Mouse (Mus musculus): ENCODE measurements at regions not wholly inside any gene's neighbourhood (a gene's known extent, or its start where the extent isn't known, plus 50 kb on each side); places are given as distances from the start of the nearest gene placed in this dataset.

DNA sequence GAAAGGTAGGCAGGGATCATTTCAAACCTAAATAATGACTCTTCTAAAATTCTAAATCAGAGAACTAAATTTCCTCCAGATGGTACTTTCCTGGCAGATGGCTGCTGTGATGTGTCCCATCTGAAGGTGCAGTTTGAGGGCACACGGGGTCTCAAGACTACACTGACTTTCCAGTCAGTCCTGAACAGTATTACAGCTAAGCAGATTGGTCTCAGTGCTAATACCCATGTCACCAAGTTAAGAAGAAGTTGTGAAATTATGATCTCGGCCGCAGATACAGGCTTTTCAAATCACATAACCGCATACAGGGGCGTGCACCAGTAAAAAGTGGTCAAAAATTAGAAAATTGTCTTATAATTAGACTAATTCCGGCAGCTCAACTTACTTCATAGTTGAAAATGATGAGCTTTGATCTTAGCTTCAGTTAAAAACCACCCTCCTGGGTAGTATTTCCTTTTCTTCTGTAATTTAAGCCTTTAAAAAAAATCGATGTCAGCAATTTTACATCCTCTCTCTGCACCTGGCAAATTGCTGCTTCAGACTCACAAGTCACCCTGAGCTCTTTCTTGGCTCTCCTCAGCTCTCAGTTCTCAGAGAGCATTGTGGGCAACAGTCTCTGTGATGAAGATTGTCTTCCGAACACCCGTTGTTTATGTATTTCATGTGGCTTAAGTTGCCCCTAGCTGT lies 113.2 kb upstream of the Ccn2 start:
- H3K9me3 ChIP-seq (replicated peaks; ENCODE audit: control insufficient read depth, low read length), result no peaks in the 10 kb centered on the region
- H3K4me1 ChIP-seq (ENCODE audit: control insufficient read depth, insufficient read depth, low read length), result peaks cover 18% of the 10 kb centered on the region
- H3K27me3 ChIP-seq (ENCODE audit: control insufficient read depth, insufficient read depth, low read length), result no peaks in the 10 kb centered on the region
- WGBS (ENCODE audit: insufficient replicate concordance), result 82% methylated on average over 9 of the region's 9 CpGs
- no peak overlapping the region for H3K9ac ChIP-seq (ENCODE audit: low read depth, low read length)
- no peak for ATAC-seq (replicated peaks; ENCODE audit: insufficient number of reproducible peaks, low FRiP score, low TSS enrichment)
- H3K27ac ChIP-seq (ENCODE audit: low read depth, low read length), result no peak overlapping the region
- no peaks in the 10 kb centered on the region for H3K36me3 ChIP-seq (ENCODE audit: control insufficient read depth, insufficient read depth, low read length)
- H3K4me3 ChIP-seq (ENCODE audit: low read depth, low read length), result no peak overlapping the region
- H3K4me2 ChIP-seq, result no peak overlapping the region

DNA sequence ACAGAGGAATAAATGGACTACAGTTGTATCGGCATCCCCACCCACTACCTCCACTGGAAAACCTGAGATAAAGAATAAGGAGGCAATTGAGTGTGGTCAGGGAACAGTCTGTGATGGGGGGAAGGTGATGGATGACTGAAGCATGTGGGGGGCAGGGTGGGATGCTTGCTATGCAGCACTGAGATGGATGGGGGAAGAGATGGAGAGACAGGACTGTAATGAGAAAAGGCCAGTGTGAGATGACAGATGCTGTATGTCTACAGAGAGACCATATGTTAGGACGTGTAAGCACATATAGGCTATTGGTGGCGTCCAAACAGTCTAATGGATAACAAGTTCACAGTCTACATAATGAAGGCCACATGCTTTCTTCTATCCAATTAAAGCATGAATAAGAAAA lies 112.2 kb upstream of the Ccn2 start:
- Histone ChIP-seq H3K4me1 (ENCODE audit: control insufficient read depth, insufficient read depth, low read length) (peaks cover 18% of the 10 kb centered on the region), H3K9ac (ENCODE audit: low read depth, low read length) (no peak overlapping the region), H3K4me2 (no peak overlapping the region), H3K9me3 (replicated peaks; ENCODE audit: control insufficient read depth, low read length) (no peaks in the 10 kb centered on the region), H3K4me3 (ENCODE audit: low read depth, low read length) (no peak overlapping the region), H3K27me3 (ENCODE audit: control insufficient read depth, insufficient read depth, low read length) (no peaks in the 10 kb centered on the region), H3K27ac (ENCODE audit: low read depth, low read length) (no peak overlapping the region), H3K36me3 (ENCODE audit: control insufficient read depth, insufficient read depth, low read length) (no peaks in the 10 kb centered on the region)
- 69% methylated on average over 3 of the region's 3 CpGs for WGBS (ENCODE audit: insufficient replicate concordance)
- no peak for ATAC-seq (replicated peaks; ENCODE audit: insufficient number of reproducible peaks, low FRiP score, low TSS enrichment)

DNA sequence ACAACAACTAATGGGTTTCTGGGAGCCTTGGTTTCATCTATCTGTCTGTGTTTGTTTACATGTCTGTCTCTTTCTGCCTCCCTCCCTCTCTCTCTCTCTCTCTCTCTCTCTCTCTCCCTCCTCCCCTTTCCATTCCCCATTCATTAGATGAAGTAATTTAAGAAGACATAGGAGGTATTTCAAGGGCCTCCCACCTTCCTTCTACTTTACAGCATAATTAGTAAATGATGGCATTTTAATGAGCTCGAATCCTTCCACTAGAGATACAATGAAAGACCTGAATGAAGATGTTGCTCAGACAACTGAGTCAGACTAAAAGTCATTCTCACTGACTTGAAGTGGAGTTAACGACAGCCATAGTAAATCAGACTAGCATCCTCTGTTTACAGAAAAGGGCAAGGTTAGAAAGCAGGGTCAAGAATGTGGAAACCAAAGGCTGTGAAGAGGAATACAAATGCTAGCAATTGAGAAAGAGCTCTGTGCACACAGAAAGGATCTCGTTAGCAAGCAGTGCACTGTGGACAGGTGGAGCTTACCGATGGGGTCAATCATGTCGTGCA lies 111.1 kb upstream of the Ccn2 start:
- Histone ChIP-seq H3K9ac (ENCODE audit: low read depth, low read length) (no peak overlapping the region), H3K36me3 (ENCODE audit: control insufficient read depth, insufficient read depth, low read length) (no peaks in the 10 kb centered on the region), H3K27ac (ENCODE audit: low read depth, low read length) (no peak overlapping the region), H3K9me3 (replicated peaks; ENCODE audit: control insufficient read depth, low read length) (no peaks in the 10 kb centered on the region), H3K4me2 (no peak overlapping the region), H3K4me3 (ENCODE audit: low read depth, low read length) (no peak overlapping the region), H3K27me3 (ENCODE audit: control insufficient read depth, insufficient read depth, low read length) (no peaks in the 10 kb centered on the region), H3K4me1 (ENCODE audit: control insufficient read depth, insufficient read depth, low read length) (peaks cover 11% of the 10 kb centered on the region)
- 68% methylated on average over 5 of the region's 5 CpGs for WGBS (ENCODE audit: insufficient replicate concordance)
- no peak for ATAC-seq (replicated peaks; ENCODE audit: insufficient number of reproducible peaks, low FRiP score, low TSS enrichment)

DNA sequence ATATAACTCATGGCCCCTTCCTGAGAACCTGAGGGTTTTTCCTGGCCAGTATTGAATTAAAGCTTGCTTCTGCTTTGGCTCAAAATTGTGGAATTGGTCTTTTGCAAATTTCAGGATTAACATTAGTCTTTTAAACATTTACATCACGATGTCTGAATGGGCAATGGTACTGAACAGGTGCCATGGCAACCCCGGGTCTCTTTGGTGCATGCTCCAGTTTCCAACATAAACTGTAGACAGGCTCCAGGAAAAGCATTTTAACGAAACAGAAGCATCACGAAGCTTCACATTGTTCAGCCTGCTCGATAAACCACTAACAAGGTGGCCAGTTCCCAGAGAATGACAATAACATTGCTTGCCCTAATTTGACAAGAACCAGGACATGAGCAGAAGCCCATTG lies 109.8 kb upstream of the Ccn2 start:
- no peaks in the 10 kb centered on the region for H3K9me3 ChIP-seq (replicated peaks; ENCODE audit: control insufficient read depth, low read length)
- no peak overlapping the region for H3K27ac ChIP-seq (ENCODE audit: low read depth, low read length)
- no peak overlapping the region for H3K9ac ChIP-seq (ENCODE audit: low read depth, low read length)
- no peak overlapping the region for H3K4me3 ChIP-seq (ENCODE audit: low read depth, low read length)
- H3K36me3 ChIP-seq (ENCODE audit: control insufficient read depth, insufficient read depth, low read length), result no peaks in the 10 kb centered on the region
- no peaks in the 10 kb centered on the region for H3K27me3 ChIP-seq (ENCODE audit: control insufficient read depth, insufficient read depth, low read length)
- H3K4me2 ChIP-seq, result no peak overlapping the region
- H3K4me1 ChIP-seq (ENCODE audit: control insufficient read depth, insufficient read depth, low read length), result peaks cover 11% of the 10 kb centered on the region
- no peak for ATAC-seq (replicated peaks; ENCODE audit: insufficient number of reproducible peaks, low FRiP score, low TSS enrichment)
- 66% methylated on average over 5 of the region's 5 CpGs for WGBS (ENCODE audit: insufficient replicate concordance)

DNA sequence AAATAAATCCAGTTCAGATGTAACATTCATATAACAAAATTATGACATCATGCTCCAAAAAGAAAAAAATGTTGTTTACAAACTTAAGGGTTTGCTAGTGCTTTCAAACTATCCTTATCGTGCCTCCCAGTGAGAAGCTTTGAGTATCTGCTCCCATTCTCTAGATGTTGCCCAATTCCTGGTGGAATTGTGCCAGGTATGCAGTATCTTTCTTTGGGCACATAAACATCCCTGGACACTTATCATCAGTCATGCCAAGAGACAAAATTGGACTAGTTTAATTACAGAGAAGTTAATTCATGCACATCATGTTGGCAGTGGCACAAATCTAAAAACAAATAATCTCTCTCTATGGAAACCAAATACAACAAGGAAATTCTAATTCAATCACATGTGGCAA lies 109.0 kb upstream of the Ccn2 start:
- no peak overlapping the region for H3K4me2 ChIP-seq
- 58% methylated on average over 1 of the region's 1 CpGs for WGBS (ENCODE audit: insufficient replicate concordance)
- H3K9me3 ChIP-seq (replicated peaks; ENCODE audit: control insufficient read depth, low read length), result no peaks in the 10 kb centered on the region
- no peak overlapping the region for H3K9ac ChIP-seq (ENCODE audit: low read depth, low read length)
- H3K36me3 ChIP-seq (ENCODE audit: control insufficient read depth, insufficient read depth, low read length), result no peaks in the 10 kb centered on the region
- no peak overlapping the region for H3K4me3 ChIP-seq (ENCODE audit: low read depth, low read length)
- H3K4me1 ChIP-seq (ENCODE audit: control insufficient read depth, insufficient read depth, low read length), result peaks cover 11% of the 10 kb centered on the region
- H3K27ac ChIP-seq (ENCODE audit: low read depth, low read length), result no peak overlapping the region
- no peak for ATAC-seq (replicated peaks; ENCODE audit: insufficient number of reproducible peaks, low FRiP score, low TSS enrichment)
- no peaks in the 10 kb centered on the region for H3K27me3 ChIP-seq (ENCODE audit: control insufficient read depth, insufficient read depth, low read length)

DNA sequence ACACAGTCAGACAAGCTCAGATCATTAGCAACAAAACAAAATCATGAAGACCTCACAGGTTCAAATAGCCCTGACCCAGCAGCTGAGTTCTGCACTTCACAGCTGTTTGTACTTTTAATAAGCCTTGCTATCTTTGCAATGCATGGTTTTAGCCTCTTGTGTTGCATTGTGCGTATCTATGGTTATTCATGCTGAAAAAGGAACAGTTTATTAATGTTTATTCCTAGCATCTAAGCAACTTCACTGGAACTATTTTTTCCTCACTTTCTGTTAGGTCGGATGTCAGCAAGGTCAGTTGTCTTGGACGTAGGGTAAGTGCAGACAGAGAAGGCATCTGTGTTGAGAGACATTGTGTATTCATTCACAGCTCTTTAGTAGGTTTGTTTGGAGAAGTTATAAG lies 107.3 kb upstream of the Ccn2 start:
- H3K9ac ChIP-seq (ENCODE audit: low read depth, low read length), result no peak overlapping the region
- no peak overlapping the region for H3K4me2 ChIP-seq
- no peak overlapping the region for H3K27ac ChIP-seq (ENCODE audit: low read depth, low read length)
- 66% methylated on average over 3 of the region's 3 CpGs for WGBS (ENCODE audit: insufficient replicate concordance)
- no peak for ATAC-seq (replicated peaks; ENCODE audit: insufficient number of reproducible peaks, low FRiP score, low TSS enrichment)
- no peaks in the 10 kb centered on the region for H3K27me3 ChIP-seq (ENCODE audit: control insufficient read depth, insufficient read depth, low read length)
- H3K4me1 ChIP-seq (ENCODE audit: control insufficient read depth, insufficient read depth, low read length), result peaks cover 11% of the 10 kb centered on the region
- no peaks in the 10 kb centered on the region for H3K9me3 ChIP-seq (replicated peaks; ENCODE audit: control insufficient read depth, low read length)
- no peaks in the 10 kb centered on the region for H3K36me3 ChIP-seq (ENCODE audit: control insufficient read depth, insufficient read depth, low read length)
- no peak overlapping the region for H3K4me3 ChIP-seq (ENCODE audit: low read depth, low read length)

DNA sequence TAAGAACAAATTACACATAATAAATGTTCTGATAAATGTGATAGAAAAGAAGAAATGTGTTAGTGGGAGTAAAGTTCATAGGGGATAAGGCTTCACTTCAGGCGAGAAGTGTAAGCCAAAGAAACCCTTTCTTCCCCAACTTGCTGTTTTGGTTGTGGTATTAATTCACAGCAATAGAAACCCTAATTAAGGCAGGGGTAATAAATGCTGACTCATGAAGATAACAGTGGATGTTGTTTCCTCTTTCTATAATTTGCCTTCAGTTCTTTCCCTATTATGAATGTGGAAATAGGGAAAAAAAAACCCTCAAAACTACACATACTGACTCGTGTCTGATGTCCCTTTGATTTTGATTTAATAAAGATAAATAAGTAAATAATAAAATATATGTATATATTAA lies 104.8 kb upstream of the Ccn2 start:
- H3K27ac ChIP-seq (ENCODE audit: low read depth, low read length), result no peak overlapping the region
- H3K36me3 ChIP-seq (ENCODE audit: control insufficient read depth, insufficient read depth, low read length), result no peaks in the 10 kb centered on the region
- no peaks in the 10 kb centered on the region for H3K27me3 ChIP-seq (ENCODE audit: control insufficient read depth, insufficient read depth, low read length)
- no peaks in the 10 kb centered on the region for H3K9me3 ChIP-seq (replicated peaks; ENCODE audit: control insufficient read depth, low read length)
- peaks cover 17% of the 10 kb centered on the region for H3K4me1 ChIP-seq (ENCODE audit: control insufficient read depth, insufficient read depth, low read length)
- no peak for ATAC-seq (replicated peaks; ENCODE audit: insufficient number of reproducible peaks, low FRiP score, low TSS enrichment)
- no peak overlapping the region for H3K4me2 ChIP-seq
- H3K4me3 ChIP-seq (ENCODE audit: low read depth, low read length), result no peak overlapping the region
- WGBS (ENCODE audit: insufficient replicate concordance), result 70% methylated on average over 2 of the region's 2 CpGs
- no peak overlapping the region for H3K9ac ChIP-seq (ENCODE audit: low read depth, low read length)

DNA sequence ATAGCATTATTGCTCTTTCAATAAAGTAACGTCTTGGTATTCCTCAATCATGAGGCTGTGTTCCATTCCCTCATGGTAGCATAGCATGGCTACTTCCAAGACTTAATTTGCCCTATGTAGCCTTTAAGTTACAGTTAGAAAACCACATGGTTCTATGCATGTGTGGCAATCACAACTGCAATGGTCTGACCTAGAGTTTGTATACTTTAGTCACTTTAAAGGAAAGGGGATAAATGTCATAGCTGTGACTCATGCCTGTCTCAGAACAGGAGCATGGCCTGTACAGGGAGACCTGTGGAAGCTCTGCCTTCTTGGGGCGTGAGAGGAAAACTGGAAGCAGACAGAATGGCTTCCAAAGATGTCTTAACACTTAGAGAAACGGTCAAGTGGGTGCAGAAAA lies 103.4 kb upstream of the Ccn2 start:
- no peaks in the 10 kb centered on the region for H3K27me3 ChIP-seq (ENCODE audit: control insufficient read depth, insufficient read depth, low read length)
- peaks cover 14% of the 10 kb centered on the region for H3K4me1 ChIP-seq (ENCODE audit: control insufficient read depth, insufficient read depth, low read length)
- H3K4me3 ChIP-seq (ENCODE audit: low read depth, low read length), result no peak overlapping the region
- H3K9ac ChIP-seq (ENCODE audit: low read depth, low read length), result no peak overlapping the region
- ATAC-seq (replicated peaks; ENCODE audit: insufficient number of reproducible peaks, low FRiP score, low TSS enrichment), result no peak
- no peak overlapping the region for H3K4me2 ChIP-seq
- 81% methylated on average over 3 of the region's 3 CpGs for WGBS (ENCODE audit: insufficient replicate concordance)
- H3K9me3 ChIP-seq (replicated peaks; ENCODE audit: control insufficient read depth, low read length), result no peaks in the 10 kb centered on the region
- no peak overlapping the region for H3K27ac ChIP-seq (ENCODE audit: low read depth, low read length)
- no peaks in the 10 kb centered on the region for H3K36me3 ChIP-seq (ENCODE audit: control insufficient read depth, insufficient read depth, low read length)

DNA sequence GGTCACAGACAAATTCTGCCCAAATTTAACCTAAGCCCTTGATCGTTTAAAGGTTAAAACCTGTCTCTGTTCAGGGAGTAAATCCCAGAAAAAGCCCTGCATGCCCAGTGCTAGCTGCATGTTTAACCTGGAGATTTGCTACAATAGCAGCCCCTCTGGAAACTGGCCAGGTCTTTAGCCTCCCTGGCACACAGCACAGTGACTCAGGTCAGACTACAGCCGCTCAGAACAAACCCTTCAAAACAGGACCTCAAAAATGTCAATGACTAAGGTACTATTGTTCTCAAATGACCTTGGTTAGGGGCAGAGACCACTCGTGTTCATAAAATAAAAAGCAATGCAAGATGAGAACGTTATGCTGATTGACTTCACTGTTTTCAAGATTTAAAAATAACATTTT lies 101.8 kb upstream of the Ccn2 start:
- Histone ChIP-seq H3K27me3 (ENCODE audit: control insufficient read depth, insufficient read depth, low read length) (no peaks in the 10 kb centered on the region), H3K9ac (ENCODE audit: low read depth, low read length) (no peak overlapping the region), H3K27ac (ENCODE audit: low read depth, low read length) (peak overlapping the region; percentile 79), H3K4me1 (ENCODE audit: control insufficient read depth, insufficient read depth, low read length) (peaks cover 15% of the 10 kb centered on the region), H3K36me3 (ENCODE audit: control insufficient read depth, insufficient read depth, low read length) (no peaks in the 10 kb centered on the region), H3K9me3 (replicated peaks; ENCODE audit: control insufficient read depth, low read length) (no peaks in the 10 kb centered on the region), H3K4me2 (no peak overlapping the region), H3K4me3 (ENCODE audit: low read depth, low read length) (no peak overlapping the region)
- peak; percentile 52; the same call in 1 of the 2 replicates for ATAC-seq (replicated peaks; ENCODE audit: insufficient number of reproducible peaks, low FRiP score, low TSS enrichment)
- 42% methylated on average over 4 of the region's 4 CpGs for WGBS (ENCODE audit: insufficient replicate concordance)

All from heart, embryonic 11.5 days (tissue).